Mouse (Mus musculus): ENCODE results near the gene Irf2. TPM values are rescaled to one million over a fixed set of nuclear protein-coding genes. Genes with fewer than 3 reads are reported as not detected.
"Not testable (repeated sequence)": the region's sequence is repeated elsewhere in the genome, so short reads cannot be mapped to it uniquely, and the experiment has no call there.

Irf2 gene
- polyA plus RNA-seq, 1 experiment from 2014 or later = 23.2 TPM

- Histone ChIP-seq H3K27ac (ENCODE audit: low read length) (no peak overlapping the region), H3K9ac (replicated peaks; ENCODE audit: low read depth, low read length) (no peak overlapping the region), H3K36me3 (ENCODE audit: control insufficient read depth, insufficient read depth, low read length) (no peaks in the 10 kb centered on the region), H3K9me3 (ENCODE audit: control insufficient read depth, low read depth, low read length) (no peaks in the 10 kb centered on the region), H3K4me3 (ENCODE audit: low read depth, low read length) (no peak overlapping the region), H3K4me1 (ENCODE audit: control insufficient read depth, insufficient read depth, low read length) (peaks cover 3% of the 10 kb centered on the region), H3K27me3 (ENCODE audit: control insufficient read depth, insufficient read depth, low read length) (no peaks in the 10 kb centered on the region), H3K4me2 (replicated peaks; ENCODE audit: low read depth, low read length) (no peak overlapping the region)
- 78% methylated on average over 8 of the region's 8 CpGs for WGBS
- ATAC-seq (ENCODE audit: insufficient number of reproducible peaks, insufficient read depth, low FRiP score, low read depth) = no peak
Observed at GRCm38 (mm10) chr8:46718301-46718700, 21.2 kb upstream of the Irf2 start.

GRCm38 (mm10) chr8:46718747-46719146, 20.8 kb upstream of the Irf2 start:
- H3K4me2 ChIP-seq (replicated peaks; ENCODE audit: low read depth, low read length) = no peak overlapping the region
- no peaks in the 10 kb centered on the region for H3K36me3 ChIP-seq (ENCODE audit: control insufficient read depth, insufficient read depth, low read length)
- H3K9ac ChIP-seq (replicated peaks; ENCODE audit: low read depth, low read length) = no peak overlapping the region
- no peak overlapping the region for H3K27ac ChIP-seq (ENCODE audit: low read length)
- no peak for ATAC-seq (ENCODE audit: insufficient number of reproducible peaks, insufficient read depth, low FRiP score, low read depth)
- WGBS = 81% methylated on average over 5 of the region's 5 CpGs
- no peaks in the 10 kb centered on the region; the same call in 1 of the 2 replicates for H3K4me1 ChIP-seq (ENCODE audit: control insufficient read depth, insufficient read depth, low read length)
- no peaks in the 10 kb centered on the region for H3K9me3 ChIP-seq (ENCODE audit: control insufficient read depth, low read depth, low read length)
- no peaks in the 10 kb centered on the region for H3K27me3 ChIP-seq (ENCODE audit: control insufficient read depth, insufficient read depth, low read length)
- H3K4me3 ChIP-seq (ENCODE audit: low read depth, low read length) = no peak overlapping the region

- H3K4me2 ChIP-seq (replicated peaks; ENCODE audit: low read depth, low read length) = no peak overlapping the region
- 49% methylated on average over 4 of the region's 4 CpGs for WGBS
- no peak for ATAC-seq (ENCODE audit: insufficient number of reproducible peaks, insufficient read depth, low FRiP score, low read depth)
- H3K4me3 ChIP-seq (ENCODE audit: low read depth, low read length) = no peak overlapping the region
- no peaks in the 10 kb centered on the region for H3K27me3 ChIP-seq (ENCODE audit: control insufficient read depth, insufficient read depth, low read length)
- no peak overlapping the region for H3K9ac ChIP-seq (replicated peaks; ENCODE audit: low read depth, low read length)
- H3K27ac ChIP-seq (ENCODE audit: low read length) = no peak overlapping the region
- no peaks in the 10 kb centered on the region; the same call in 1 of the 2 replicates for H3K4me1 ChIP-seq (ENCODE audit: control insufficient read depth, insufficient read depth, low read length)
- no peaks in the 10 kb centered on the region for H3K36me3 ChIP-seq (ENCODE audit: control insufficient read depth, insufficient read depth, low read length)
- no peaks in the 10 kb centered on the region for H3K9me3 ChIP-seq (ENCODE audit: control insufficient read depth, low read depth, low read length)
Observed at GRCm38 (mm10) chr8:46720656-46721055, 18.9 kb upstream of the Irf2 start.

- Histone ChIP-seq H3K9me3 (ENCODE audit: control insufficient read depth, low read depth, low read length) (no peaks in the 10 kb centered on the region), H3K27me3 (ENCODE audit: control insufficient read depth, insufficient read depth, low read length) (no peaks in the 10 kb centered on the region), H3K4me3 (ENCODE audit: low read depth, low read length) (no peak overlapping the region), H3K4me1 (ENCODE audit: control insufficient read depth, insufficient read depth, low read length) (no peaks in the 10 kb centered on the region; the same call in 1 of the 2 replicates), H3K27ac (ENCODE audit: low read length) (no peak overlapping the region), H3K4me2 (replicated peaks; ENCODE audit: low read depth, low read length) (no peak overlapping the region), H3K36me3 (ENCODE audit: control insufficient read depth, insufficient read depth, low read length) (no peaks in the 10 kb centered on the region), H3K9ac (replicated peaks; ENCODE audit: low read depth, low read length) (no peak overlapping the region)
- no peak for ATAC-seq (ENCODE audit: insufficient number of reproducible peaks, insufficient read depth, low FRiP score, low read depth)
- WGBS = 85% methylated on average over 11 of the region's 11 CpGs
Observed at GRCm38 (mm10) chr8:46721065-46721845, 18.3 kb upstream of the Irf2 start.

GRCm38 (mm10) chr8:46722536-46722935, 17.0 kb upstream of the Irf2 start:
- no peak for ATAC-seq (ENCODE audit: insufficient number of reproducible peaks, insufficient read depth, low FRiP score, low read depth)
- no peaks in the 10 kb centered on the region for H3K9me3 ChIP-seq (ENCODE audit: control insufficient read depth, low read depth, low read length)
- no peaks in the 10 kb centered on the region for H3K27me3 ChIP-seq (ENCODE audit: control insufficient read depth, insufficient read depth, low read length)
- WGBS = 29% methylated on average over 2 of the region's 2 CpGs
- H3K4me3 ChIP-seq (ENCODE audit: low read depth, low read length) = no peak overlapping the region
- H3K9ac ChIP-seq (replicated peaks; ENCODE audit: low read depth, low read length) = no peak overlapping the region
- no peaks in the 10 kb centered on the region for H3K36me3 ChIP-seq (ENCODE audit: control insufficient read depth, insufficient read depth, low read length)
- H3K4me1 ChIP-seq (ENCODE audit: control insufficient read depth, insufficient read depth, low read length) = no peaks in the 10 kb centered on the region
- H3K4me2 ChIP-seq (replicated peaks; ENCODE audit: low read depth, low read length) = no peak overlapping the region
- H3K27ac ChIP-seq (ENCODE audit: low read length) = no peak overlapping the region

DNA sequence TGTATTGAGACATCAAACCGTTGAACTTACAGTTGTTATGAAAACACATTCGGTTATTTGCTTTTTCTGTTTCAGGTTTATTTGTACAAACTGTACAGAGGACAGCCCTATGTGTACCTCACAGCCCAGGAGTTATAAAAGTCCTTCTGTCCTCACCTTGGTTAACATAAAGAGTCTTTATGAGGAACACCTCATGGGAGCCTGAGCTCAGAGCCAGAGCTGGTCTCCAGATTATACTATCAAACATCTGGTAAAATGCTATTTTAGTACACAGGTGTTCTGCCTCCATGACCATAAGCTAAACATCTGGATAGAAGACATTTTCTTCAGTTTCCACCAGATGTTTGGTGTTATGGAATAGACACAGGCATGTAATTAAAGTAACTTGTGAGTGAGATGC, 13.1 kb upstream of the Irf2 start:
- H3K9ac ChIP-seq (replicated peaks; ENCODE audit: low read depth, low read length) = no peak overlapping the region
- H3K4me3 ChIP-seq (ENCODE audit: low read depth, low read length) = no peak overlapping the region
- no peaks in the 10 kb centered on the region for H3K36me3 ChIP-seq (ENCODE audit: control insufficient read depth, insufficient read depth, low read length)
- no peaks in the 10 kb centered on the region for H3K27me3 ChIP-seq (ENCODE audit: control insufficient read depth, insufficient read depth, low read length)
- no peaks in the 10 kb centered on the region for H3K4me1 ChIP-seq (ENCODE audit: control insufficient read depth, insufficient read depth, low read length)
- whole genome bisulfite sequencing = 87% methylated on average over 2 of the region's 2 CpGs
- no peak overlapping the region for H3K4me2 ChIP-seq (replicated peaks; ENCODE audit: low read depth, low read length)
- H3K27ac ChIP-seq (ENCODE audit: low read length) = no peak overlapping the region
- H3K9me3 ChIP-seq (ENCODE audit: control insufficient read depth, low read depth, low read length) = no peaks in the 10 kb centered on the region
- no peak for ATAC-seq (ENCODE audit: insufficient number of reproducible peaks, insufficient read depth, low FRiP score, low read depth)

- not testable (repeated sequence) for H3K36me3 ChIP-seq (ENCODE audit: control insufficient read depth, insufficient read depth, low read length); H3K4me3 ChIP-seq (ENCODE audit: low read depth, low read length); H3K9me3 ChIP-seq (ENCODE audit: control insufficient read depth, low read depth, low read length); H3K27me3 ChIP-seq (ENCODE audit: control insufficient read depth, insufficient read depth, low read length); ATAC-seq (ENCODE audit: insufficient number of reproducible peaks, insufficient read depth, low FRiP score, low read depth); H3K4me1 ChIP-seq (ENCODE audit: control insufficient read depth, insufficient read depth, low read length); H3K4me2 ChIP-seq (replicated peaks; ENCODE audit: low read depth, low read length); H3K9ac ChIP-seq (replicated peaks; ENCODE audit: low read depth, low read length); H3K27ac ChIP-seq (ENCODE audit: low read length)
- WGBS = 89% methylated on average over 1 of the region's 1 CpGs
Observed at GRCm38 (mm10) chr8:46729671-46730070, 9.9 kb upstream of the Irf2 start.

- Histone ChIP-seq H3K4me1 (ENCODE audit: control insufficient read depth, insufficient read depth, low read length) (no peaks in the 10 kb centered on the region), H3K36me3 (ENCODE audit: control insufficient read depth, insufficient read depth, low read length) (no peaks in the 10 kb centered on the region), H3K9ac (replicated peaks; ENCODE audit: low read depth, low read length) (no peak overlapping the region), H3K27ac (ENCODE audit: low read length) (no peak overlapping the region), H3K27me3 (ENCODE audit: control insufficient read depth, insufficient read depth, low read length) (no peaks in the 10 kb centered on the region), H3K4me3 (ENCODE audit: low read depth, low read length) (no peak overlapping the region), H3K9me3 (ENCODE audit: control insufficient read depth, low read depth, low read length) (no peaks in the 10 kb centered on the region; the same call in 1 of the 2 replicates), H3K4me2 (replicated peaks; ENCODE audit: low read depth, low read length) (no peak overlapping the region)
- no peak for ATAC-seq (ENCODE audit: insufficient number of reproducible peaks, insufficient read depth, low FRiP score, low read depth)
- 79% methylated on average over 7 of the region's 7 CpGs for WGBS
Observed at GRCm38 (mm10) chr8:46732381-46732915, 7.1 kb upstream of the Irf2 start.

Data from stomach, embryonic 14.5 days (tissue).